Mouse (Mus musculus) adrenal gland, postnatal 14 days (tissue): ENCODE data around the gene Epha1. TPM values are rescaled to one million over a fixed set of nuclear protein-coding genes. Genes with fewer than 3 reads are reported as not detected.

Experiments
- DNase-seq: peaks from one replicate; pipeline ENCODE4 v3.0.0; 2021; ENCODE audit warnings: mixed read lengths
- total RNA-seq: library from RNA; stranded (reverse); gene quantifications from 2 replicates; pipeline ENCODE4 v1.2.3, GENCODE M21; 2021

Gene Epha1
- total RNA-seq, 1 experiment from 2014 or later = 3.6 TPM

DNA sequence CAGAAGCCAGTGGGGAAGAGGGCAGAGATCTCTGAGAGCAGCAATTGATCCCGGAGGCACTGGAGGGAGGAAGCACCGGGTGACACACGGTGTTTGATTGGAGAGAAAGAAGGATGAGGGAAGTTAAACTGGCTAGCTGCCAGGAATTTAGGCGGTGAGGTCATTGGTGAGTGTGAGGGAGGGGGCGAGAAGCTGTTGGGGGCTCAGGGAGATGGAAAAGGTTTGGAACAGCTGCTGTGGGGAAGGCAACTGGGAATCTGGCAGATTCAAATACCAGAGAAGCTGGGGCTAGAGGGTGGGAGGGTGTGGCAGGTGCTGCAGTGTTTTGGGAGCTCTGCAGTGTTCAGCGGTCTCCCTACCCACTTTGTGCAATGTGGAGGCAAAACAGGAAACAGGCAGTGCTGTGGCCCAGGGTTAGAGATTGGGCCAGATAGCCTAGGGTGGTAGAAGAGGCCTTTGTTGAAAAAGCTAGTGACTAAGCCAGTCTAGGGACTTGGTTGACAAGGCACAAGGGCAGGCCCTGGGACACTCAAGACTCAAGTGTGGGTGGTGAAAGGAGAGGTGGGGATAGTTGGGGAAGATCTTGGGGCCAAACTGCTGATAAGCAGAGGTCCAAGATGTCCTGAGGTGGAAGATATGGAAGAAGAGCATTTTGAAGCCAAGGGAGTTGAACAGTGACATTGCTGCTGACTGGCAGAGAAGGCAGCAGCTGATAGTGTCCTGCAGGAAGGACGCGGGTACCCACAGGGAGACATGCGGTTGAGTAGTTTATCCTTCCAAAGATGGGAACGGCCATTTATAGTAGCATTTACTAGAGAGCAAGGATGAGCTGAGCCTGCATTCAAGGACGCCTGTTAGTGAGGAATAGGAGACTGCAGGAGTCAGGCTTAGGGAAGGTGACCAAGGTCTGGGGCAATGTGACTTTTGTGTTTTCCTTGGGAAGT is 18.7 kb downstream of the Epha1 start:
- DNase-seq = no peak

DNA sequence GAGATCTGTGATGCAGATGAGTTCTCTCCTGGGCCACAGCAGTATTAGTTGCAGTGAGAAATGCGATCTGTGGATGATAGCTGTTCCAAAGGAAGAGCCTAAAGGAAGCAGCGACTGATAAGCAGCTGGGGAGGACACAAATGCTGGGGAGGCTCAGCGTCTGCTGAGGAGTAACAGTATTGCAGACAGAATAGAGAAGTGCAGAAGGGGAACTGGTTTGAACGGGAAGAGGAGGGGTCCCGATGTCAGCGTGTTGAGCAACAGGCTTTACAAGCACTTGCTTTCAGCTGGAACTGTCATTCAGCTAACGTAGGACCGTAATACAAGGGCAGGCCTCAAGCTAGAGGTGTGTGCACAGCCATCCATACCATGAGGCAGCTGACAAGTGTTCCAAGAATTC is 19.9 kb downstream of the Epha1 start:
- DNase-seq = no peak

DNA sequence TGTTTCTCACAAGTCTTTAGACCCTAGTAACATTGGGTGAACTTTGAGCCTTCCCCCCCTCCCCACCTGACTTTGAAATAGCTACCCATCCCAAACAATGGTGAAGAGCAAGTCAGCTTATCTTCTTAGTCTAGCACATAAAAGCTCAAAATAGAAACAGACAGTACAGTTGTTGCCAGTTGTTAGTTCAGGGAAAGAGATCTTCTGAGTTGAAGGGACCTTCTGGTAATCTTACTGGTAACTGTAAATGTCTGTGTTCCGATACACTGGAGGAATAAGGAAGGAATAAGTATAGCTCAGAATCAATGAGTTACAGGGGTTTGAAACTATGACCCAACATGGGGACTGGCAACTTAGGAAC is 20.6 kb downstream of the Epha1 start:
- DNase-seq = no peak

DNA sequence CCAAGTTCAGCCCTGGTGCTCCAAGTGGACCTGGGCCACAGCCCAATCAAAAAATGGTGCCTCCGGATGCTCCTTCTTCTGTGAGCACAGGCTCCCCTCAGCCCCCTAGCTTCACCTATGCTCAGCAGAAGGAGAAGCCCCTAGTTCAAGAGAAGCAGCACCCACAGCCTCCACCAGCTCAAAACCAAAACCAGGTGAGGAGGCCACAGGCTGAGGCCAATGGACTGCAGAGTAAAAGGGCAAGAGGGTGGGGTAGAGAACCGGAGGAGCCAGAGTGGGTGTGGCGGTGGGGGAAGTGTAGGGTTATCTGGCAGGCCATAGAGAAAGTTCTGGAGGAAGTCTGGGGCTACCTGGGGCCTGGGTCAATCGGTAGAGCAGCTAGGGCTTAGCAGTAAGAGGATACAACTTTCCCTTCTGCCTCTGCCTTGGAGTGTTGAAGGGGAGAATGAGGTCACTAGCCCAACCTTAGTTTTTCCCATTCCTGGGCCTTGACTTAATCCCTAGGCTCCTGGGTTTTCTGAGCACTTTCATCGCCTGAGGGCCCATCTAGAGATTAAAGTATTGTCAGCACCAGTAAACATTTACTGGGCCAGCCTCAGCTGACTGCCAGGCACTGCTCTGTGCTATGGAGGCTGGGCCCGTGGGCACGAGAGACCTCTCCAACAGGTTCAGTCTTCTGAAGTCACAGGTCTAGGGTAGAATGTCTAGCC is 21.1 kb downstream of the Epha1 start:
- DNase-seq = no peak

DNA sequence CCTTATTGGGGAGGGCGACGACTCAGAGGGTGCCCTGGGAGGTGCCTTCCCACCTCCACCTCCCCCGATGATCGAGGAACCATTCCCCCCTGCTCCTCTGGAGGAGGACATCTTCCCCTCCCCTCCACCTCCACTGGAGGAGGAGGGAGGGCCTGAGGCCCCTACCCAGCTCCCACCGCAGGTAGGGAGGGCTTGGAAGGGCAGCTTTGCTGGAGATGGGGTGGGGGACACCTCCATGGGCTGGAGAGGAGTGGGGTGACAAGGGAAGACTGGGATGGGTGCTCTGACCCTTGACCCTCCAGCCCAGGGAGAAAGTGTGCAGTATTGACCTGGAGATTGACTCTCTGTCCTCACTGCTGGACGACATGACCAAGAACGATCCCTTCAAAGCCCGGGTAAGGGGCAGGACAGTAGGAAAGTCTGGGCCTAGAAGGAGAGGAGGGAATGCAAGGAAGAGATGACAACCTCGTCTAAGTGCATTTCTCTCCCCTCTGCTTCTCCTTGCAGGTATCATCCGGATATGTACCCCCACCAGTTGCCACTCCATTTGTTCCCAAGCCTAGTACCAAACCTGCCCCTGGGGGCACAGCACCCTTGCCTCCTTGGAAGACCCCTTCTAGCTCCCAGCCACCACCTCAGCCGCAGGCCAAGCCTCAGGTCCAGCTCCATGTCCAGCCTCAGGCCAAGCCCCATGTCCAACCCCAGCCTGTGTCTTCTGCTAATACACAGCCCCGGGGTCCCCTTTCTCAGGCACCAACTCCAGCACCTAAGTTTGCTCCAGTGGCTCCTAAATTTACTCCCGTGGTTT is 21.9 kb downstream of the Epha1 start:
- no peak for DNase-seq

DNA sequence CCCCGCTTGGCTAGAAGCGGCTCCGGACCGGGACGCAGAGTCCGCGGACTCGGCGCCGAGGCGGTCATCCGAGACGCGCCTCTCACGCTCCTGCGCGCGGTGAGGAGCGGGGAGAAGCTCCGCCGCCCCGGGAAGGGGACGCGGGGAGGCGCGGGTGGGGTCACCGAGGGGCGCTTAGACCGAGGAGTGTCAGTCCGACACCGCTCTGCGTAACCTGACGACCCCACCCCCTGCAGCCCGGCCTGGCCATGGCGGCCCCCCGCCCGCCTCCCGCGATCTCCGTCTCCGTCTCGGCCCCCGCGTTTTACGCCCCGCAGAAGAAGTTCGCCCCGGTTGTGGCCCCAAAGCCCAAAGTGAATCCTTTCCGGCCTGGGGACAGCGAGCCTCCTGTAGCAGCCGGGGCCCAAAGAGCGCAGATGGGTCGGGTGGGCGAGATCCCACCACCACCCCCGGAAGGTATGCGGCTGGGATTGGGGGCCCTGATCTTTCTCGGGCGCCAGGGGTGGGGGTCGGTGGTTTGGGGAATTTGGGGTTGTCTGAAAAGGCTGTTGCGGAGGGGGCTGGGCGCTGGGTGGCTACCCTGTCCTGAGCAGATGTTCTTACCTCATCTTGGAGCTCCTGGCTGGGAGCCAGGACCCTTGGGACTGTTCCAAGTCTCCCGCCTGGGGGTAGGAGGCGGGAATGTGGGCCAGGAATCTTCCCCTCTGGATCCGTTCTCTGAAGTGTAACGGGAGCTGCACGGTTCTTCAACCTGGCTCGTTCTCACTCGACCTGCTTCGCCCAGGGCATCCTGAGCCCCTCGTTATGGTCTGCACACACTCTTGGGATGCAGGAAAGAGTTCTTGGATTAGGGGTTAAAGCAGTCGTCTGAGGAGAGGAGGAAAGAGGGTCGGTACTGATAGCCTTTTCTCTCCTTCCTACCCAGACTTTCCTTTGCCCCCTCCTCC is 22.8 kb downstream of the Epha1 start:
- DNase-seq = peak; percentile 90

DNA sequence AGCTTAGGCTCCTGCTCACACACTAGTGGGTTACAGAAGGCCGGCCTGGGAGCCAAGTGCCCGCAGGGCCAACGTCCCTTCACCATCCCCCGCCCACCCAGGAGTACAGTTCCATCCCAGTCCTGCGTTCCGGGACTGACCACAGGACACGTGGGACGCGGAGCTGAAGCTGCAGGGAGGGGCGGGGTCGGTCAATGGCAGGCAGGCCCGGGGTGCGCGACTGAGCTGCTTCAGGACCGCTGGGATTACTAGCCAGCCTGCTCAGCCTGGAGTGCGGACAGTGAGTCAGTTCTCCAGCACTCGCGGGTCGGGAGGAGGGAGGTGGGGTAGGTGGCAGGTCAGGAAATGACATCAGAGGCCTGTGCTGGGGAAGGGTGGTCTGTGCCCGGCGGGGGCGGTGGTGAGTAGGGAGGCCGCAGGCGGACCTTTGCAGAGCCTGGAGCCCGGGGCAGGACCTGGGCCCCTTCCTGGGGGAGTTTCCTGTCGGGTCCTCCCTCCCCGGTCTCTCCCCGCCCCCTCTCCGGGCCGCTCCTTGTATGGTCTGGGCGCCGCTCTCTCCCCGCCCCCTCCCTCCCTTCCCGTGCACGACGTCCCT is 23.5 kb downstream of the Epha1 start, which contains the start of gene Zyx:
Gene Zyx, plus strand, starts transcription at position 205 of the 595 bp plus-strand sequence.
- DNase-seq = peak; percentile 95

DNA sequence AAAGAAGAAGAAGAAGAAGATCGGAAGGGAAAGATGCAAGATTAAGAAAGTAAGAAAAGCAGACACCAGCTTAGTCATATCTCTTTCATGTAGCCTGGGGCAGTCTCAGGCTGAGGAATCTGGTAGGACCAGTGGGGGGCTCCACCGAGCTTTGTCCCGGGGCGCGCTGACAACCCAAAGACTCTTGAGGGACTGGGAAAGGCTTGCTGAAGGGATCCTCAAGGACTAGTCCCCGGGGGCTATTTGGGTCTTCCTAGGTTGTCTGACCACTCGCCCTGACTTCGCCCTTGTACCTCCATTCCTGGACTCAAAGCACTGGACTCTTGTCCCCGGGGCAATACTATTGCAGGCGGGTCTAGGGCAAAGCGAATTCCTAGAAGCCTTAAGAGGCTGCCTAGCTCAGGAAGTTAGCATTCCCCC is 24.1 kb downstream of the Epha1 start:
- peak; percentile 85 for DNase-seq

DNA sequence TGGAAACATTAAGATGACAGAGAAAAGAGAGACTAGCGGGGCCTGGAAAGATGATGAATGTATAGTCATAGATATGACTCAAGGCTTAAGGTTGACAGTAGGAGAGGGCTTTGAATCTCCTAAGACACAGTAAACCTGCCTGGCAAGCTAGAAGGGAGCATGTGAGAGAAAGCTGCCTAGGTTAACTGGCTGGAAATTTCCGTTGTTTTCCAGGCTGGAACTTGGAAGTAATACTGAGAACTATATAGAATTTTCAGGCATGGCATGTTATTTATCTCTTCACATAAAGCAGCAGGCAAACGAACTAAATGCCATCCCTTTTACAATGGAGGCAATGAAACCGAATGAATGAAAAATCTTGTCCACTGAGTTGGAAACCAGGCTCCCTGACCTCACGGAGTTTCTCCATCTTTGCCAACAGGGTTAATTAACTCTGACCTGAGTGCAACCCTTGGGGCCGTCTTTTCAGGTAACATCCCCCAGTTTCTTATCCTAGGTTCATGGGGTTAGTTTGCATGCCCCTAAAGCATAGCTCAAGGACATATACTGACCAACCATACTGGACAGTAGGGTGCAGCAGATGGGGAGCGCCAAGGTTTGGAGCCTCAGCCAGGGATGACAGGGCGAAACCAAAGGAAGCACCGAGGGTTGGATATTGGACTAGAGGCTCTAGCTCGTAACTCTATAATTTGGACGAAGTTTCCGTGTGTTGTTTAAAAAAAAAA is 24.6 kb downstream of the Epha1 start:
- DNase-seq = no peak

DNA sequence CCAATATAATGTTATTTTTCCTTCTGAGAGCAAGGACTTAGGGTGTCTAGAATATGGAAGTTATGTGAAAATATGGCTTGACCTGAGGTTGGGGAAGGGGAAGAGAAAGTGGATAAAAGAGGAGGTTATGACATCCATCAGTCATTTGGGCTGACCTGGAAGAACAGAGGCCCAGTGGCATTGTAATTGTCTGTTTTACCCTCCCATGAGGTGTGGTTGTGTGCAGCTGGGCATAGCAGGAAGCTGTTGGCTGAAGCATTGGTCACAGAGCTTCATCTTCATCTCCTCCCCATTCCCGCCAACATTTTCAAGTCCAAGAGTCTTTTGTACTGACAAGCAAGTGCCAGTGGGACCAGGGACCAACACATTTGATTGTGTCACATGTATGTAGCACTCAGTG is 28.8 kb downstream of the Epha1 start:
- DNase-seq = no peak

DNA sequence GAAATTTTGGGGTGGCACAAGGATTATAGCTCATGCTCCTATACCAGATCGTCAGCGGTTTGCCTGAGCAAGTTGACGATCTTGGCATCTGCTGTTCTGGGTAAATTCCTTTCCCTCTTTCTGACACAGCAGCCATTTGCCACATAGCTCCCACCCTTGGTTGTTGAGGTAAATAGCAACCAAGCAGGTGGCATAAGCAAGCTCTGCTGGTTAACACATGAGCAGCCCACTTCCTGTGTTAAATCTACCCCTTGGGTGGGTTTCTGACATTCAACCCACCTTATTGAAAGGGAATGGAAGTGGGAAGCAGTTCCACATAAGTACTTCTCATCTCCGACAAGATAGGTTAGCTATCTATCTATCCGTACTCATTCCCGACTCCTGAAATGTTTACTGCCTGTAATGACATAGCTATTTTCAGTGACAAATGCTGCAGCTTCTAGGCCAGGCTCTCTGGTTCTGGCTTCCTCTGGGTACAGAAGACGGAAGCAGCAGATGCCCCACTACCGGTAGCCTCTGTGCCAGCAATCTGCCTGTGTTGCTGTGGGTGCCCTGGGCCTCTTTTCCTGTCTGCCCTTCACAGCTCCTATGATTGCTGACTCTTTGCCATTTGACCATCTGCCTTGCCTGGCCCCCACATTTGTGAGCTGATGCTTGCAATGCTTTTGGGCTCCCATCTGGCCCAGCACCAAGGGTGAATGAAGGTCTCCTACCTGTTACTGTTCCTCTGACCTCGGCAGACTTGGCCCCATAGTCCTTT is 29.5 kb downstream of the Epha1 start:
- DNase-seq = no peak

DNA sequence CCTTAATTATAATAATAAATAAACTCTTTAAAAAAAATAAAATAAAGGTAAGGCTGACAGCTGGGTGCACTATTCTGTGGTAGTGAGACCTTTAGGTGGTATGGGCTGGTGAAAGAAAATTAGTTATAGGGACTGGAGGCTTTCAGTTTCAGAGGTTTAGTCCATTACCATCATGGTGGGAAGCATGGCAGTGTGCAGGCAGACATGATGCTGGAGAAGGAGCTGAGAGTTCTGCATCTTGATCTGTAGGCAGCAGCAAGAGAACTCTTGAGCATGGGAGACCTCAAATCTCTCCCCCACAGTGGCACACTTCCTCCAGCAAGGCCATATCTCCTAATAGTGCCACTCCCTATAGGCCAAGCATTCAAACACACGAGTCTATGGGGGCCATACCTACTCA is 30.9 kb downstream of the Epha1 start:
- DNase-seq = no peak

DNA sequence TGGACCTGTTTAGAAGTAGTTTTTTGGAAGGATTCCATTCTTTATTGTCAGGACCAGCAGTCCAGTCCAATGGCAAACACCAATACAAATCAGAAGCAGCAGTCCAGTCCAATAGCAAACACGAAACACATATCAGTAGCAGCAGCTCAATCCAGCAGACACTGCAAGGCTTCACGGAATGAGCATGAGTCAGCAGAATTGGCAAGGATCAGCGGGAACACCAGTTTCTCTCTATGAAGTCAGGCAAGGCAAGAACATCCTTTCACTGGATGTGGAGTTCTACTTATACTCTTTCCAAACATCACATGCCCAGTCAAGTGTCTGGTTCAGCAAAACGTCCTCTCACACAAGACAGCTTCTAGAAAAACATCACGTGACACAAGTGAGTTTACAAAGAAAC is 33.1 kb downstream of the Epha1 start:
- no peak for DNase-seq

DNA sequence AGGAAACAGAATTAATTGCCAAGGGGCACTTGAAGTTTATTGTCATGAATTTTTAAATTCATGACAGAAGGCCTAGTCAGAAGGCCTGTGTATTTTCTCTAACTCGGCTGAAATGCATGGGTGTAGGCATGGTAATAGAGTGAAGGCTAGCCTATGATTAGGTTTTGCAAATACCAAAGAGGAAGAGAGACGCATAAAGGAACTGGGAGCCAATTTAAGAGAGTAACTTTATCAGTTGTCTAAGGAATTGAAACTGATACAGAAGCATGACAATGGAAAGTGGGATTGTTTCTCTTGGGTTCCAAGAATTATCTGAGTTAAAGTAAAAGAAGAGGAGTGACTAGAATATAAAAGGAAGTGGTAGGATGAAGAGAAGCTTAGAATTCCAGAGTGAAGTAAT is 33.9 kb downstream of the Epha1 start:
- DNase-seq = no peak

DNA sequence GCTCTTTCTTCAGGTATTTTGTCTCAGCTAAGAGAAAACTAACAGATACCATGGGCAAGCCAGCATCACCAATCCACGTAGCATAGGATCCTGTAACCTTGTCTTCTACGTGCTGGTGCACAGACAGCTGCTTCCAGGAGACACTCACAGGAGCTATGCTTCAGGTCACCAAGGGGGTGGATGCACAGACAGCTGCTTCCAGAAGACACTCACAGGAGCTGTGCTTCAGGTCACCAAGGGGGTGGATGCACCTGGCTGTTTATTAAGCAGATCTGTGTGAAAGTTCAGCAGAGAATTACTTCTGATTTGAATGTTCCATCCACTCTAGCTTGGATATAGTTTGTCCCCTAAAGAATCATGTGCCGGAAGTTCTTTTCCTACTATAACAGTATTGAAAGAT is 42.1 kb downstream of the Epha1 start:
- DNase-seq = no peak

DNA sequence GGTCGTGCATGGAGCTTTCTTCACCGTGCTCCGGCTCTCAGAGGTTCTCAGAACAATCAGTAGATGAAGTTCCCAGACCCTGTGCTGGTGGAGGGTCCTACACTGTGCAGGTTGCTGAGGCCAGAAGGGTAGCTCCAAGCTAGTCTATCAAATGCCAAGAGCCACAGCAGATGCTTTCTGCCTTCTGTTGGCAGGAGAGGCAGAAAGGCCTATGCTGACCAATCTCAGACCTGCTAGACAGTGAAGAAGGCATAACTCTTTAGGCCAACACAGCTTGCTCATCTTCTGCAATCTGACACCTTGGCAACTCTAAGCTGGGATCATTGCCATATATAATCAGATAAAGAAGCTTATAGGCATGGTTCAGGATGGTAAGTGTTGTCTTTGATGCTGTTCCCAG is 42.9 kb downstream of the Epha1 start:
- DNase-seq = no peak

DNA sequence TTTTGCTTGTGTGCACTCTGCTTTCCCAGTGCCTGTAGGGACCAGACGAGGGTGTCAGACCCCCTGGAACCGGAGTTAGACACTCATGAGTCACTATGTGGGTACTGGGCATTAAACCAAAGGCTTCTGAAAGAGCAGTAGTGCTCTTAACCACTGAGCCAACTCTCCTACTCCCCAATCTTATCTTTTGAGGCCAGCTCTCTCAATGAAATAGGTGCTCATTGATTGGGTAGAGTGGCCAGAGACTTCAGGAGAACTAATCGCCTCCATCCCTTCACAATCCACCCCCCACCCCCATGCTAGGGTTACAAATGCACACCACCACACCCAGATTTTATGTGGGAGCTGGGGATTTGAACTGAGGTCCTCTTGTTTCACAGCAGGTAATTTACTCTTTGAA is 44.3 kb downstream of the Epha1 start:
- DNase-seq = no peak

DNA sequence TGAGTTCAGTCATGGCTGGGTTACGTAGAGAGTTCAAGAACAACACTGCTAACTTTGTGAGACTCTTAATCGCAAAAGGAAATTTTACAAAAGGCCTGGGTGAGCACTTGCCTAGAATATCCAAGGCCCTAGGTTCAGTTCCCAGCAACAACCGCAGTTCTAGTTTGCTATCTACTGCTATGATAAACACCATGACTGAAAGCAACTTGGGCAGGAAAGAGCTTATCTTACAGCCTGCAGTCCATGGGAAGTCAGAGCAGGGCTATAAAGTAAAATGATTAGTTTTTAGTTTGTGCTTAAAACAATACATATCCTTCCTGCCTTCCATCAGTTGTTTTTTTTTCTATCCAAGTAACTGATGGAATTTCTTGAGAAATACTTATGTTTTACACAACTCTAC is 46.6 kb downstream of the Epha1 start:
- DNase-seq = no peak

DNA sequence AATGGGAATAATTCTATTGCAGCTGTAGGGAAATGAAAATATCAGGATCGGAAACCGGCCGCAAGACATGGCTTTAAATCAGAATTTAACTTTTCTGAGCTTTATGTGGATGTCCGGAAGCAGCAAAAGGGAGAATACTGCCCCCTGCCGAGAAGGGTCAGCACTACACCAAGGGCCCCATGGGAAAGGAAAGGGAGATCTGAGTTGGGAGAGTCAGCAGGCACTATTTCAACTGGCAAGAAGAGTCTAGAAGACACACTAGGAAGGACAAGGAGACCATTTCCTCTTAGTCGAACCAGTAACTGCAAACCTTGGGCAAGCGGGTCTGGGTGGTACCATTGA is 47.8 kb downstream of the Epha1 start:
- DNase-seq = peak; percentile 79
